Mouse (Mus musculus) lung, postnatal 0 days (tissue): ENCODE data around the gene Tcte1. TPM values are rescaled to one million over a fixed set of nuclear protein-coding genes. Genes with fewer than 3 reads are reported as not detected.

Experiments used
- ATAC-seq: fragments of 200-750 bp; cut with Nextera tagmentation; 2 replicates; pipeline ENCODE4 v1.8.0; 2017; ENCODE audit warnings: moderate library complexity
- DNase-seq: peaks from one replicate; pipeline ENCODE4 v3.0.0-alpha.2; 2016; ENCODE audit warnings: low spot score
- H3K27ac ChIP-seq: fragments of 300-500 bp; sonication (generic); 2 replicates; pipeline ENCODE4 v1.5.1; 2014; ENCODE audit warnings: antibody characterized with exemption, mild to moderate bottlenecking, low read length, mixed read lengths
- H3K27me3 ChIP-seq: fragments of 300-500 bp; sonication (generic); replicated peaks from 2 replicates; pipeline ENCODE4 v1.6.1; 2014; ENCODE audit warnings: low read length, mixed read lengths; ENCODE audit not compliant: insufficient read depth
- H3K36me3 ChIP-seq: fragments of 300-500 bp; sonication (generic); 2 replicates; pipeline ENCODE4 v1.6.1; 2014; ENCODE audit warnings: low read length, mixed read lengths; ENCODE audit not compliant: insufficient read depth
- H3K4me1 ChIP-seq: fragments of 300-500 bp; sonication (generic); 2 replicates; pipeline ENCODE4 v1.6.1; 2014; ENCODE audit warnings: antibody characterized with exemption, low read depth, low read length, mixed read lengths; ENCODE audit not compliant: insufficient read depth
- H3K4me2 ChIP-seq: fragments of 300-500 bp; sonication (generic); replicated peaks from 2 replicates; pipeline ENCODE4 v1.6.1; 2014; ENCODE audit warnings: low read depth, mild to moderate bottlenecking, low read length, moderate library complexity, mixed read lengths
- H3K4me3 ChIP-seq: fragments of 300-500 bp; sonication (generic); 2 replicates; pipeline ENCODE4 v1.5.1; 2014; ENCODE audit warnings: low read depth, low read length
- H3K9ac ChIP-seq: fragments of 300-500 bp; sonication (generic); replicated peaks from 2 replicates; pipeline ENCODE4 v1.6.1; 2014; ENCODE audit warnings: low read depth, mild to moderate bottlenecking
- H3K9me3 ChIP-seq: fragments of 300-500 bp; sonication (generic); 2 replicates; pipeline ENCODE4 v1.6.1; 2016; ENCODE audit warnings: low read length, mixed read lengths
- CTCF ChIP-seq: IDR thresholded peaks from 2 replicates; pipeline ENCODE4 v1.5.1; 2016; ENCODE audit warnings: antibody characterized with exemption, mild to moderate bottlenecking
- EP300 ChIP-seq: IDR thresholded peaks from 2 replicates; pipeline ENCODE4 v1.6.1; 2016; ENCODE audit warnings: antibody characterized with exemption, mild to moderate bottlenecking, control low read depth
- WGBS: fragments of 180-500 bp; shearing (Covaris S2); extraction: QIAGEN DNeasy Blood & Tissue Kit; methylation state at CpG from one replicate; pipeline ENCODE4 v1.1.7; 2014; 5-methylcytosine and 5-hydroxymethylcytosine counted together
- polyA plus RNA-seq: library from polyadenylated mRNA; unstranded; fragments of >200 nt; fragmentation: Nextera tagmentation; extraction: Ambion mirVana; gene quantifications from 2 replicates; pipeline ENCODE4 v1.2.1, GENCODE M21; 2015

Gene Tcte1
- polyA plus RNA-seq, 1 experiment from 2014 or later, result 2.8 TPM

GRCm38 (mm10) chr17:45543115-45543514 is 19.9 kb downstream of the Tcte1 start:
- no peak overlapping the region for H3K4me3 ChIP-seq
- H3K9ac ChIP-seq, result no peak overlapping the region
- no peaks in the 10 kb centered on the region for H3K36me3 ChIP-seq
- no peak overlapping the region for H3K4me2 ChIP-seq
- no peak overlapping the region for H3K27ac ChIP-seq
- WGBS, result 39% methylated on average over 1 of the region's 1 CpGs
- ATAC-seq, result no peak
- 0 out of 2 replicates have a peak, but pooled peaks cover 8% of the 10 kb centered on the region for H3K4me1 ChIP-seq
- peaks cover 41% of the 10 kb centered on the region for H3K27me3 ChIP-seq
- TF ChIP-seq CTCF, result no peak
- TF ChIP-seq EP300, result no peak
- no peaks in the 10 kb centered on the region for H3K9me3 ChIP-seq
- no peak for DNase-seq

- H3K27ac ChIP-seq, result no peak overlapping the region
- no peaks in the 10 kb centered on the region for H3K36me3 ChIP-seq
- peak; percentile 27 for DNase-seq
- H3K9ac ChIP-seq, result no peak overlapping the region
- no peaks in the 10 kb centered on the region for H3K9me3 ChIP-seq
- no peak for TF ChIP-seq CTCF
- no peak for TF ChIP-seq EP300
- ATAC-seq, result peak; percentile 14
- H3K4me3 ChIP-seq, result no peak overlapping the region
- 0 out of 2 replicates have a peak, but pooled peaks cover 8% of the 10 kb centered on the region for H3K4me1 ChIP-seq
- WGBS, result 3% methylated on average over 24 of the region's 24 CpGs
- 0 out of 2 replicates have a peak overlapping the region, but pooled peaks have one; percentile 42 for H3K4me2 ChIP-seq
- H3K27me3 ChIP-seq, result peaks cover 50% of the 10 kb centered on the region
Measured at GRCm38 (mm10) chr17:45544001-45544872, 21.0 kb downstream of the Tcte1 start.

GRCm38 (mm10) chr17:45544873-45545277 is 21.6 kb downstream of the Tcte1 start:
- WGBS, result 1% methylated on average over 34 of the region's 46 CpGs
- ATAC-seq, result no peak
- TF ChIP-seq EP300 (no peak), CTCF (no peak)
- Histone ChIP-seq H3K4me2 (peak overlapping the region; percentile 42), H3K4me1 (0 out of 2 replicates have a peak, but pooled peaks cover 8% of the 10 kb centered on the region), H3K9ac (no peak overlapping the region), H3K4me3 (peak overlapping the region; percentile 19; the same call in 1 of the 2 replicates), H3K9me3 (no peaks in the 10 kb centered on the region), H3K36me3 (no peaks in the 10 kb centered on the region), H3K27me3 (peaks cover 50% of the 10 kb centered on the region), H3K27ac (no peak overlapping the region)
- no peak for DNase-seq

- no peak overlapping the region for H3K9ac ChIP-seq
- H3K36me3 ChIP-seq, result no peaks in the 10 kb centered on the region
- H3K4me3 ChIP-seq, result peak overlapping the region; percentile 19; the same call in 1 of the 2 replicates
- H3K27me3 ChIP-seq, result peaks cover 50% of the 10 kb centered on the region
- no peak overlapping the region for H3K27ac ChIP-seq
- H3K9me3 ChIP-seq, result no peaks in the 10 kb centered on the region
- 3% methylated on average over 70 of the region's 74 CpGs for WGBS
- peak overlapping the region; percentile 42 for H3K4me2 ChIP-seq
- DNase-seq (no peak), ATAC-seq (no peak)
- no peak for TF ChIP-seq CTCF
- TF ChIP-seq EP300, result no peak
- H3K4me1 ChIP-seq, result 0 out of 2 replicates have a peak, but pooled peaks cover 8% of the 10 kb centered on the region
Measured at GRCm38 (mm10) chr17:45545278-45545961, 22.2 kb downstream of the Tcte1 start.

DNA sequence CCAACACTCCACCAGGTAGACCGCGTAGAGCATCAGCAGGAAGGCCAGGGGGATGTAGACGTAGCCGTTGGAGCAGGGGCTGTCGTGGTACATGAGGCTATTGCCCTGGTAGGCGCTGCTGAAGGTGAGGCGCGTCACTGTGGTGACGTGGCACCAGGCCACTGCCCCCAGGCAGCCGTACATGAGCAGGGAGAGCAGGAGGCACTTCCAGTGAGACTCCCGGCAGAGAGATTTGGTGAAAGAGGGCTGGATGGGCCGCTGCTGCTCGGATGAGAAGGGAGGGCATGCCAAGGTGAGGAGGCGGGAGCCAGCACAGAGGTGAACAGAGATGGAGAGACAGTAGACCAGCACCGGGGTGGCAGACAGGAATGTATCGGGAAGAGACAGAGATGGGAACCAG is 23.7 kb downstream of the Tcte1 start:
- H3K4me3 ChIP-seq, result no peak overlapping the region
- ATAC-seq, result no peak
- H3K9ac ChIP-seq, result no peak overlapping the region
- H3K4me1 ChIP-seq, result 0 out of 2 replicates have a peak, but pooled peaks cover 8% of the 10 kb centered on the region
- no peaks in the 10 kb centered on the region for H3K9me3 ChIP-seq
- no peak overlapping the region for H3K4me2 ChIP-seq
- WGBS, result 76% methylated on average over 16 of the region's 16 CpGs
- H3K36me3 ChIP-seq, result no peaks in the 10 kb centered on the region
- no peak for TF ChIP-seq EP300
- no peak for TF ChIP-seq CTCF
- H3K27me3 ChIP-seq, result peaks cover 58% of the 10 kb centered on the region
- no peak for DNase-seq
- H3K27ac ChIP-seq, result no peak overlapping the region

GRCm38 (mm10) chr17:45547461-45548190 is 24.4 kb downstream of the Tcte1 start:
- ATAC-seq (no peak), DNase-seq (no peak)
- H3K36me3 ChIP-seq, result no peaks in the 10 kb centered on the region
- no peak overlapping the region for H3K4me2 ChIP-seq
- H3K9me3 ChIP-seq, result no peaks in the 10 kb centered on the region
- TF ChIP-seq CTCF (0 out of 2 replicates have a peak, but pooled peaks have one; percentile 7), EP300 (no peak)
- H3K4me1 ChIP-seq, result 0 out of 2 replicates have a peak, but pooled peaks cover 8% of the 10 kb centered on the region
- H3K4me3 ChIP-seq, result no peak overlapping the region
- H3K27ac ChIP-seq, result no peak overlapping the region
- 78% methylated on average over 5 of the region's 5 CpGs for WGBS
- peaks cover 58% of the 10 kb centered on the region for H3K27me3 ChIP-seq
- H3K9ac ChIP-seq, result no peak overlapping the region
